Mouse (Mus musculus) splenic B cell, adult 2 months (primary cell): Measurements from ENCODE around the gene Fsd1l.

ENCODE experiments used
- DNase-seq: peaks from one replicate; pipeline ENCODE4 v3.0.0-alpha.2; 2011; ENCODE audit warnings: low read depth, low spot score
- H3K27me3 ChIP-seq: 2 replicates; pipeline ENCODE4 v1.6.1; 2012; ENCODE audit warnings: mild to moderate bottlenecking, low read length, moderate library complexity, mixed read lengths; ENCODE audit not compliant: control insufficient read depth, poor library complexity, insufficient read depth, severe bottlenecking
- H3K36me3 ChIP-seq: 2 replicates; pipeline ENCODE4 v1.6.1; 2012; ENCODE audit warnings: mild to moderate bottlenecking, low read length, moderate library complexity, mixed read lengths; ENCODE audit not compliant: control insufficient read depth, poor library complexity, insufficient read depth, severe bottlenecking

Fsd1l gene

DNA sequence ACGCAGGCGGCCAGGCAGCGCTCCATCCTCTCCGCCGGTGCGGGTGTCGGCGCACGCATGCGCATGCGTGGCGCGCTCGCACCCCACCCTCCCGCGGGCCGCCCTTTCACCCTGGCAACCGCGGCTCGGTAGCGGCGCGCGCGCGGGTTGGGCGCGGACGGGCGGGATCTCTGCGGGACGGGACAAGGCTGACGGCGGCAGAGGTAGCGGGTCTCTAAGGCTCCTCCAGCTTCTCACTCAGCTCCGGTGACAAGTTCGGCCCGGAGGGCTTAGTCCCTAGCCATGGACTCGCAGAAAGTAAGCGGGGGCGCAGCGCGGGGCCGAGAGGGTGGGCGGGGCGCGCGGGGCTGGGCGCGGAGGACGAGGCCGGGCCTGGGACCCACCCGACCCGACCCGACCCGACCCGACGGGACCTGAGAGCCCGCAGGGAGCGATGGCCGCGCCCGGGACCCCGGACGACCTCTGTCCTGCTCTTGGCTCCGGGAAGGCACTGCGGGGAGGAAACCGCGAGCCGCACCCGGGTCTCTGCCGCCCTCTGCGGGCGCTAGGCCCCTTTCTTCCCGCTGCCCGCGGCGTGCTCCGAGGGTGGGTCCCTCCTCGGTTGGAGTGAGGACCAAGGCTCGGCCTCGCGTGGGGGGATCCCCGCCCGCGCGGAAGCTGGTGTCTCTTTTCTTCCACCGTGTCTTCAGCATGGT, at the start of gene Fsd1l:
Fsd1l (plus strand) TSS at position 156 of the 695 bp plus-strand sequence.
- Histone ChIP-seq H3K36me3 (no peaks in the 10 kb centered on the region), H3K27me3 (no peaks in the 10 kb centered on the region; the same call in 1 of the 2 replicates)
- DNase-seq = peak; percentile 44

DNA sequence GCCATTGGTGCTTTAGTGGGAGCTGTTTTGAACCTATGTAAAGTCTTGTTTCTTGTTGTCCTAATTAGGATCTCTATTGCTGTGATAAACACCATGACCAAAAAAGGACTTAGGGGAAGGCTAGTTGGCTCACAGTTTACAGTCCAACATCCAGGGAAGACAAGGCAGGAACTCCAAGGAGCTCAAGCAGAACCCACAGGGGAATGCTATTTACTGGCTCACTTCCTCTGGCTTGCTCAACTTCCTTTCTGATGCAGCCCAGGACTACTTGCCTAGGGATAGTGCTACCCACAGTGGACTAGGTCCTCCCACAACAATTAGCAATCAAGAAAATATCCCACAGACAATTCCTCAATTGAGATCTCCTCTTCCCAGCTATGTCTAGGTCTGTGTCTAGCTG, 43.6 kb upstream of the Fsd1l start:
- Histone ChIP-seq H3K36me3 (no peaks in the 10 kb centered on the region), H3K27me3 (no peaks in the 10 kb centered on the region)
- no peak for DNase-seq

DNA sequence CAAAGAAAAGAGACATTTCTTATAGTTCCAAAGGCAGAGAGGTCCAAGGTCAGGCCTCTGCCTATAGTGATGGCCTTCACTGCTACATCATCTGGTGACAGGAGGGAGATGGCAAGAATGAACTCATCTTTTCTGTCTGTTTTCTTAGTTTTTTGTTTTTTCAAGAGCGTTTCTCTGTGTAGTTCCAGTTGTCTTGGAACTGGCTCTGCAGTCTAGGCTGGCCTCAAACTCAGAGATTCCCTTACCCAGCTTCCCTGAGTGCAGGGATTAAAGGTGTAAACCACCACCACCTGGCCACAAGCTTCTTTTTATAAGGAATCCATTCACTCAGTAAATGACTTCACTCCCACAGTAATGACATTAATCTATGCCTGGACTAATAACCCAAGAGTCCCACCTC, 42.3 kb upstream of the Fsd1l start:
- DNase-seq = no peak
- Histone ChIP-seq H3K36me3 (no peaks in the 10 kb centered on the region), H3K27me3 (no peaks in the 10 kb centered on the region)

DNA sequence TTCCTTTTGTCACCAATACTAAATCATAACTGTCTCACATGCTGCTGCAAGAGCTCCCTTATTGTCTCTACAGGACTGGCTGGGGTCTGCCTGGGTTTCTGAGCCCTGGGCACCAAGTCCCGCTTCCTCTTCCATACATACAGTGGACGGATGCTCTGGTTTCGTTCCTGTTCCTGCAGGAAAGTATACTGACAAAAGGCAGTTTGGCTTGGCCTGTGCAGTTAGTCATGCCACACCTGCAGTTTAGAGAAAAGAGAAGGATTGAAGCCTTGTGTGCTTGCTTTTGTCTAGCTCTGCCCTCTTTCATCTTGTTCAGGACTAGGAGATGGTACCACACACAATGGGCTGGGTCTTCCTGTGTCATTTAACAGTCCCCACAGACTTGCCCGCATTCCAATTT, 41.8 kb upstream of the Fsd1l start:
- no peak for DNase-seq

DNA sequence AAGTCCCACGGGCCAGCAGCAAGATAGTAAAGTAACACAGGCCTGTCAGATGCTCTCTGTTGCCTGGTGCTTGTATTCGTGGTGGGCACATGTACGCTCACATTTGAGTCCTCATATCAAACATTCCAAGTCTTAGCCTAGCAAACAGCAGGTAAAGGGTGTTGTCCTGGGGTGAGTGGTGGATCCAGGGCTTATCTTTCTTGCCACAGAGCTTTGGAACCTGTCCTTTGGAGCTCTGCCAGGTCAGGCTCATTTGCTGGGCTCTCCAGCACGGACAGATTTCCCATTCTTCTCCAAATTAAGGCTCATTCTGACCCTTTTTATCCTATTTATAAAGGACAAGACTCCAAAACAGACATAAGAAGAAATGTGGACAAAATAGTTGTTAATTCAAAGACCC, 41.1 kb upstream of the Fsd1l start:
- Histone ChIP-seq H3K27me3 (no peaks in the 10 kb centered on the region), H3K36me3 (no peaks in the 10 kb centered on the region)
- DNase-seq = no peak

More for the DNA sequence above, 41.8 kb upstream of the Fsd1l start:
- no peaks in the 10 kb centered on the region for H3K36me3 ChIP-seq
- H3K27me3 ChIP-seq = no peaks in the 10 kb centered on the region

DNA sequence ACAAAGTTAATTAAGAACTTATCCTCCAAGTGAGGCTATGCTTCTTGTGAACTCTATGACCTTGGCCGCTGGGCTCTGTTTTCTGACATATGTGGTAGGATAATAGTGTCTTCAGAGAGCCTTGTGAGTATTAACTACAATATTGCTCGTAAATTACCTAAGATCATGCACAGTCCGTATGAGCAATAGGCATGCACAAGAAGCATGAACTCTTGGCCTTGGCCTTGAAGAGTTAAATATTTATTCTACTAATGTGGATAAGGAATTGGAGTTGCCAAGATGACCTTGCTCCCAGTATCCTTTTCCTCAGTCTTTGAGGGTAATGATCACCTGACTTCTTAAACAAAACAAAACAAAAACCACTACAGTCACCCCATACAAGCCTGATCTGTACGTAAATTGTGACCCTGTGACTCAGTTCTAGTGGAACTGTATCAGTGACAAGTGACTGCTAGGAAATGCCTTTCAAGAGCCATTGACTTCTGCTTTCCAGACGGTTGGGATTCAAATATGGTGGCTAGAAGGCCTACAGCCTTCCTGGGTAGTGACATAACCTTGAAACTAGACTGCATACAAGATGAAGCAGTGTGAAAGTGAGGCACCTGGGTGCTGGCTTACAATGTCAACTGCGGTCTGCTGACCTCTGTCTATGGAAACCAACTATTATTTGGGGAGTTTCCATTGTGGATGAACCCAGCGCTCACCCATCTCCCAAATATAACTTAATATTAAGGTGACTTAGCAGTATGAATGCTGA, 40.4 kb upstream of the Fsd1l start:
- no peaks in the 10 kb centered on the region for H3K27me3 ChIP-seq
- peak; percentile 3 for DNase-seq
- H3K36me3 ChIP-seq = no peaks in the 10 kb centered on the region

DNA sequence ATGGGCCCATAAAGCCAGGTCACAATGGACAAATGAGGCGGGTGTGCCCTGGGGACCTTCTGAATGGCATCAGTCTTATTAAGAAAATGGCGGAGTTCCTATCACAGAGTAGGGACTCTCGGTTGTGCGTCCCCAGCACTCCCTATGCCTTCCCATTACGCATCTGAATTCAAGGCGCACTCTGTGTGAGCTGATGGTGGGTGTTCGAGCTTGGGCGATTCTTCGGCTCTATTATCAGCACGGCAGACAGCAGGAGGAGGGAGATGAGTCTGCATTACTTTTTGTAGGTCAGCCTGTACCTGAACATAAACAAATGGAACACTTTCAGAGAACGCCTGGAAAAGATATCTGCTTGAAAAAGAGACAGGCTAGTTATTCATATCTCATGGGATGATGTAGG, 39.7 kb upstream of the Fsd1l start:
- H3K27me3 ChIP-seq = no peaks in the 10 kb centered on the region
- DNase-seq = no peak

DNA sequence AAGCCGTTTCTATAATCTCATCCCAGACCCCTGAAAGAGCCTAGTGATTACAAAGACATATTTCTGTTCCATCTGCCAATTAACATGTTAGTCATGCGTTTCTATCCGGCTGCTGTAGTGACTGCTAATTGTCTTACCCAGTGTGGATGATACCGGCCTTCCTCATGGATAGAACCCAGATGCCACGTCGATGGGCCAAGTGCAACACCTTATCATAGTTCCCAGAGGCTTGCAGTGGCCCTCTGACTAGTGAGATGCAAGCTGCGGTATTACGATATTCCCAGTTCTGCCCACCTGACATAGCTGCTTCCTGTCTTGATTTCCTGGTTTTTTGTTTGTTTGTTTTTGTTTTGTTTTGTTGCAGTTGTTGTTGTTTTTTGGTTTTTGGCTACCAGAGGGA, 39.3 kb upstream of the Fsd1l start:
- no peaks in the 10 kb centered on the region for H3K36me3 ChIP-seq
- no peaks in the 10 kb centered on the region for H3K27me3 ChIP-seq
- DNase-seq = no peak

More for the DNA sequence above, 39.7 kb upstream of the Fsd1l start:
- H3K36me3 ChIP-seq = no peaks in the 10 kb centered on the region

DNA sequence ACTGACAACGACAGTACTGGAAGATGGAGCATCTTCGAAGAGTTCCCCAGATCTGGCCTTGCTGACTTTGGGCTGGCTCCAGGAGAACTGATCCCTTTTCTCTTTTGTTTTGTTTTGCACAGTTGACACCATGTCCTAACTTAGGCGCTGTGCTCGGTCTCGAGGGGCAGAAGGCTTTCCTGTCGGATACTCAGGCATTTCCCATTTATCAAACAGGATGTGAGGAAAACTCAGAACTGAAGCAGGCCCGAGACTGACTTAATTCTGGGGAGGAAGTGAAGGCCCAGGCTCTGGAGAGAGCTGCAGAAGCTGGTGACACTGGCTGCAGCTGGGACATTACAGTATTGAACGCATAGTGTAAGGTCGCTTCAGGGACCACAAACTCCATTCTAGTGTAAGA, 38.9 kb upstream of the Fsd1l start:
- H3K36me3 ChIP-seq = no peaks in the 10 kb centered on the region
- no peak for DNase-seq
- H3K27me3 ChIP-seq = no peaks in the 10 kb centered on the region

DNA sequence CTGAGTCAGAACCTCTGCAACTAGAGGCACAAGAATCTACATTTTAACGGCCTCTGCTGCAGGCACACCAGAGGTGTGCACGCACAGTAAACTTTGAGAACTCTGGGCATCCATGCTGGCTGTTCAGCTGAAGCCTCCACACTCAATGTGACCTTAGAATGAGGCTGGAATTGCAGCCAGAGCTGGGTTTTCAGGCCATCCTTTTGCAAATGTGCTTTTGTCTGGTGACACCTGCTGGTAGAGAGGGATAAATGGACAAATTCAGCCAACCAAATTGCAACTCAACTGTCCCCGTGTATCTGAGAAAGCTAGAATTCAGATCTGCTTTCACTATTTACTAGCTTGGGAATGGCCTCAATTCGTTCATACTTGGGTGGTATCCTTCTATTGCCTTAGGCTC, 37.1 kb upstream of the Fsd1l start:
- no peaks in the 10 kb centered on the region for H3K27me3 ChIP-seq
- DNase-seq = peak; percentile 64
- H3K36me3 ChIP-seq = no peaks in the 10 kb centered on the region

DNA sequence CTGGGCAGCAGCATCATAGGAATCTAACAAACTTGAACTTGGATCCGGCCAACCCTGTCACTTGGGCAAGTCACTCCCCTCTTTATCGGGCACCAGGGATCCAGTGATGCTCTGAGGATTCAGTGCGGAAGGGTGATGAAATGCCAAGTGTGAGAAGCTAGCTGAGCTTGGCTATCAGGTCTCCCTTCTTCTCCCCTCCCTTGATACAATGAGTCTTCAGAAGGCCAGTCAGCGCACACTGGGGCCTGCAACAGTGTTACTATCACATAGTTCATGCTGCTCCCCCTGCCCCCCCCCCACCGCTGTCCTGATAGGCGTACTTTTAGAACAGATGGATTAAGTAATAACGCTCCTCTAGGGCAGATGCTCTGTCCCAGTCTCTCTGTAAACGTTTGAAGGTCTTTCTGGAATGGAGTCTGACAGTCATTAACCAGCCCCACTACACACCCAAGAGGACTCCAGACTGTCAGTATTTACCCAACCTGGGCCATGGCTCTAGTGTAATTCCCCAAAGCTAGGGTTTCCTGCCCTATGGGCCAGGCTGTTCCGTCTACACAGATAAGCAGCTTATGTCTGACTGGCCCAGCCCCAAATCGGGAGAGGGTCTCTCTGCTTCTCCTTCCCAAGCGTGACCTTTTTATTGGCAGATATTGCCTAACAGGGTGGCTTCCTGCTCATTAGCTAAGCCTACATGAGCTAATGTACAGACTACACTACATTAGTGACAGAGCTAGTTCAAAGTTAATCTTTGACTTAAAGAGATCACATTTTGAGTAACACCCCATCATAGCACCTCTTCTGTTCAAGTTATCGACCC, 35.8 kb upstream of the Fsd1l start:
- Histone ChIP-seq H3K27me3 (no peaks in the 10 kb centered on the region), H3K36me3 (no peaks in the 10 kb centered on the region)
- no peak for DNase-seq

DNA sequence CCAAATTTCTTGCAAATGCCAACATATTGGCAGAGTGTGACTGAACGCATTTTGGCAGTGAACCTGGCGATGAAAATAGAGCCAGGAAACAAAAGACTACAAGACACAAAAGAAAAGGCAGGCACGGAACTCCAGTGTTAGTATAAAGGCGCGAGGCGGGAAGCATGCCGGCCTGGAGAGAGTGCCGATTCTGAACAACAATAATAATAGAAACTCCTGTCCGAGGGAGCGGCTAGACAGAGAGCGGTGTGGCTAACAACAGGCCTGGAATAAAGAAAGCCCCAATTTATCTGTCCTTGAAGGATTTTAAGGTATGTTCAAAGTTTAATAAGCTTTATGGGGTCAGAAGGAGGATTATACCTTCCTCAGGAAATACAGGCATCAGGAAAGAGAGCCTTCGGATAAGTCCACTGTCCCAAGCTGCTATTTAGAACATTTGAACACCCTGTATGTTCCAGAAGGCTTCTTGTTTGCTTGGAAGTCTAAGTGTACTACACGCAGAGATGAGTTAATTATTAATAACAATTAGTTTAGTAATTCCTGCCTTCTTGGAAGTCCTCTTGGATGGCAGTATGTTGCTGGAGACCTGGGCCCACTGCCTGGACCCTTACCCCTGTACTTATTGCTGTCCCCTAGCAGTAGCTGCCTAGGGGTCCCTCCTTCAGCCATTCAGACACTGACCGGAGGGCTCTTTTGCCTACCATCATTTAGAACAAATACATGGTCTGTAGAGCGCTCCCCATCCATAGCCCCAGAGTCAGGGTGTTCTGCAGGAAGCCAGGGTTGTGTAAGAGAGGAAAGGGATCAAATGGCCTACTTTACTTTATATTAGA, 35.0 kb upstream of the Fsd1l start:
- no peak for DNase-seq
- no peaks in the 10 kb centered on the region for H3K27me3 ChIP-seq
- H3K36me3 ChIP-seq = no peaks in the 10 kb centered on the region

DNA sequence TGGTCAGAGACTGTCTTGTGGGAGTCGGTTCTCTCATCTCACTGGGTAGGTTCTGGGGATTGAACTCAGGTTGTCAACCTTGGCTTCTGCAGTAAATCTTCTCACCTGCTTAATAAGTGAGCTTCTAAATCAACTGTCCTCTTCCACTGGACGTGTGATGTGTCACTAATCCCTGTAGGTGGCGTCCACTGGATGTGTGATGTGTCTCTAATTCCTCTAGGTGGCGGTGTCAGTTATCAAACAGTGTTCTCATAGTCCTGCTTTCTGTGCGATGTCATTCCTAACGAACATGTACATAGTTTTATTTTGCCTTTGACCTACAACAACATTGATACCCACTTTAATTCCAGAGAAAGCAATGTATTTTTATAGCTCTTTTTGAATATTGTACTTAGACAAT, 30.8 kb upstream of the Fsd1l start:
- Histone ChIP-seq H3K36me3 (no peaks in the 10 kb centered on the region), H3K27me3 (no peaks in the 10 kb centered on the region)
- peak; percentile 38 for DNase-seq

DNA sequence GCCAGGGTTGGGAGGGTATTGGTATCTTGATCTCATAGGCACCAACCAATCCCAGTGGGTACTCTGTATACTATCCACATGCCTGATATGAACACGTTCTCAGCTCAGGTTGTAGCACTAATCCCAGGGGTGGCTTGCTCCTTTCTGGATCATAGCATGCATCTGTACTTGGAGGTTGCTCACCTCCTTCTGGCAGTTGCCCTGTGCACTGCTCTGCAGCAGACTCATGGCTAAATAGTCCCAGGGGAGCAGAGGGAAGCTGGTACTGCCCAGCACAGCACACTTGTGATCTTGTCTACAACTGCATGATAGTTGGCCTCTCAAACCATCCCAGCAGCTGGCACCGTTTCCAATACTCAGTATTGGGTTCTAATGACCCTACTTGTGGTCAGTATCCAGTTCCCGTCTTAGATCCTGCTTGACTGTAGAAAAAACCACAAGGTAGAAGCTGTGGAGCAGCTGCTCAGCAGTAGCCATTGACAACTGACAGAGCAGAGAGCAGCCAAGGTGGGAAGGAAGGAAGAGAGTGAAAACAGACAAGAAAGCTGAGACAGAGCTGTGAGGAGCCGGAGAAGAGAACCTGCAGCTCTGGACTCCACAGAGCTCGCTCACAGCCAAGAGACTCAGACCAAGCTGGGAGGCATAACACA, 16.6 kb upstream of the Fsd1l start:
- Histone ChIP-seq H3K27me3 (no peaks in the 10 kb centered on the region), H3K36me3 (no peaks in the 10 kb centered on the region)
- DNase-seq = no peak
